Mouse (Mus musculus) monocyte, adult 2 months (primary cell): Measurements from ENCODE around the gene Tmod3.
"Not testable (repeated sequence)": the region's sequence is repeated elsewhere in the genome, so short reads cannot be mapped to it uniquely, and the experiment has no call there.

Experiments
- DNase-seq, 2 experiments: peaks; one replicate each; pipeline ENCODE4 v3.0.0; 2022; ENCODE audit warnings: low spot score in 2 of 2, low read depth in 1 of 2

The Tmod3 gene

DNA sequence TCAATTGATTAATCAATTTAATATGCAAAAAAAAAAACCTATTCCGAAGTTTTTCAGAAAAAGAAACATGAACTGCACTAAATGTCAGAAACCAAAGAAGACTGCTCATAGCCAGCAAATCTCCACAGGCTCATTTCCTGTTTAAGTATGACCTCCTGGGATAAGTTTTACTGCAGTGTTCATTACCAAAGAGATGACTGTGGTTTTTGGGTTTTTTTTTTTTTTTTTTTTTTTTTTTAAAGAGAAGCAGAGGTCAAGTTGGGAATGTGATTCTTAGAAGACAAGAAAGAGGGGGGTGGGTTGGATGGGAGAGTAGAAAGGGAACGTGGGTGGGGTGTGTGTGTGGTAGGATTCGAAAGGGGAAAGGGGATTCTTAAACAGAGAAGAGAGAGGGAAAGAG is 1.1 kb downstream of the Tmod3 start:
- DNase-seq = no peak

DNA sequence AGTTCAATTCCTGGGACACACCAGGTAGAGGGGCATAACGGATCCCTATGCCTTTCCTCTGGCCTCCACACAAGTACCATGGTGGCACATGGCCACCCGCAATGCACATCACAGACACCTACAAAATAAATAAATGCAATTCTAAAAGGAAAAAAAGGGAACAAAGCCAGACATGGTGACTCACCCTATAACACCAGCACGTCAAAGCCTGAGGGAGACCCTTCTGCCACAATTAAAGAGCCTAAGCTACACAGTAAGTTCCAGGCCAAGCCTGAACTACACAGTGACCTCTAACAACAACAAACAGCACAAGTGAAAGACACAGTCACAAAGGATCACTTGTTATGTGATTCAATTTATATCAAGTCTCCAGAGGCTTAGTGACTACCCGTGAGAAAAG is 5.7 kb downstream of the Tmod3 start:
- no peak for DNase-seq

DNA sequence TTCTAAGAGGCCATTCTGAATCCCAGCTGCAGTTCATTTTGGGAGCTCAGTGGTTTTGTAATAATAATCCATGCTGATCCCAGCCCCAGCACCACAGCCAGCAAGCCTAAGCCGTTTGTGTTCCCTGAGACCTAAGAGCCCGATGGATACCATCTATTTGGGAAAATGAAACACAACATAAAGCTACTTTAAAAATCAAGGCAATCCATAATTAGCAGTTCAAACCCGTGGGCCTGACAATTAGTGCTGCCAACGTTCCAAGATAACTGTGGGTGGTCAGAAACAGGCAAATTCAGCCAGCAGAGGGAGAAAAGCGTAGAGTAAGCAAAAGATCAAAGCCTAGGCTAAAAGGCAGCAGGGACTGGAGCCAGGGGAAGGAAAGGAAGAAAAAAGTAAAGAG is 8.1 kb downstream of the Tmod3 start:
- DNase-seq = no peak

DNA sequence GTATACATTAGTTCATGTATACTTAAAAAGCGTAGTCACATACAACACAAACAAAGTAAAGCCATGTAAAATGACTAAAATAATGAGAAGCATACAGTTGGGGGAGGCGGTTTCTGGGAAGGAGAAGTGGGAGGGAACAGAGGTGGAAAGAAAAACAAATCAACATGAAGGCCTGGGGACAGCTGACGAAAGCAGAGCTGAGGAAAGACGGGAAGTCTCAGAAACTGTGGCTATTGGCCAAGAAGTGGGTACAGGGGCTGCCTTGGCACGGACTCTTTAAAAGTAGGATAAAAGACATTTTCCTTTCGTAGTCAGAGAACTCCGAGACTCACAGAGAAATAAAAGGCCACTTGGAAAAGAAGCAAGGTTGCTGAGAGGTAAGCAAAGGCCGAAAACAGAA is 10.4 kb downstream of the Tmod3 start:
- no peak for DNase-seq

DNA sequence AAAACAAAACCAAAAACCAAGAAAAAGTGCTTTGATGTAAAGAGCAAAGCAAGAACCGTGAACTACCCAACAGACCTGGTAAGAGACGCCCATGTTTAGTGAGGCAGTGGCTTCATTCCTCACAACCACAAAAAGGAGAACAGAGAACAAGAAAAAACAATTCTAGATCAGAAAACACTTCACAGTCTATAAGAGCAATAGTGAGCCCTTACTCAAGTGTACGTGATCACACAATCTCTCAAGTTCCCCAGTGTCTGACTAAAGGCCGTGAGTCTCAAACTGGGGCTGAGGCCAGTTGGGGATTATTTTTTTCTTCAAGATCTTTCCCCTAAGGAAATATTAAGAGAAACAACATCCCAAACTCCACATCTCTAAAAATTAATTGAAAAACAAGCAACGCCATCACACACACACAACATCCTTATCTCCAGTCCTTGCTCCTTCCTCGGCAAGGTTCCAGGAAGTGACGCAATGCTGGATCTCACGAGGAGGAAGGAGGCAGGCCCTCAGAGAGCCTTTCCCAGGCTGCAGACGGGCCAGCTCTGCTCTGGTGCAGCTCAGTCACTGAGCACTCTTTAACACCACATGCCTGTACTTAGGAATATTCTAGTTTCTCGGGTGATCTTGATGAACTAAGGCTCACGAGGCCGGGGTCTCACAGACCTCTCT is 12.4 kb downstream of the Tmod3 start:
- DNase-seq = peak; percentile 12 to 42

DNA sequence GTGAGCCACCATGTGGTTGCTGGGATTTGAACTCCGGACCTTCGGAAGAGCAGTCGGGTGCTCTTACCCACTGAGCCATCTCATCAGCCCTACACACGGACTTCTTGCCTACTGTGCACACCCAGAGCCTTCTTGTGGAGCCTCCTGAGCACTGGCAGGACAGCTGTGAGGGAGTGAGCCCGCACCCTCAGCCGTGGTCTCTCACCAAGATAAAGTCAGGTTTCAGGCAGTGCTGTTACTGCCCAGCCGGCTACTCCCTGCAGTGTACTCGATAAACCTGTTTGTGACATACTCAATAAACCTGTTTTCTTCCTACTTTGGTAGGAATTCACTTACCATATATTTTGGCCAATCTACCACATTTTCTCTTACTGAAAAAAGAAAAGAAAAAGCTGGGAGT is 13.9 kb downstream of the Tmod3 start:
- DNase-seq = no peak

DNA sequence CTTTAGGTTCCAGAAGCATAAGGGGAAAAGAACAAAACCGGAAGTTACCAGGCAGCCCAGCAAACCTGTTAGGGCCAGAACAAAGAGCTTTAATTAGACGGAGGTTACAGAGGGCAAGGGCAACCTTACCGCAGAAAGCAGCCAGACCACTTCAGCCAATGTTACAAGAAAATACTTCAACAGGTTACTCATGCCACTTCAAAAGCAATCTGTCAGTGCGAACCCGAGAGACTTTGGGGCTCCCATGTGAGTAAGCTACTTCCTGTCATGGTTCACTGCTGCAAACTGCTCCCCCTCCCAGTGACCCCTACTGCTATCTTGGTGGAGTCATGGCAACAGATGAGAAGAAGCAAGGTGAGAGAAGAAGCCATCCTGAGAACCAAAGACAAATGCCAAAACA is 18.0 kb downstream of the Tmod3 start:
- no peak for DNase-seq

DNA sequence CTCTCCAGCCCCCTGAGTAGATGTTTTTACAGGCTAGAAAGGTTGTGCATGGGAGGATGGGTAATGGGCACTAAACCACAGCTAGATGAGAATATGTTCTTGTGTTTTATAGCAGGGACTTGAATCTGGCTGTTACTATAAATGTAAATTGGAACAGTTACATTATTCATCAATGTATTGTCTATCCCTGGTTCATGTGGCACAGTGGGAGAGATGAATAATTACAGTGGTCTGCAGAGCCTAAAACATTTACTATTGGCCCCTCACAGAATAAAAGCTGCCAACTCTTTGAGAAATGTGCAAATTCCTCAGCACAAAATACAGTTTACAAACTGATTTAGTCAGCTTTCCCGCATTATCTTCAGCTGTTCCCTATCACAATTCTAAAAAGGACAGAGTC is 23.0 kb downstream of the Tmod3 start:
- no peak for DNase-seq

DNA sequence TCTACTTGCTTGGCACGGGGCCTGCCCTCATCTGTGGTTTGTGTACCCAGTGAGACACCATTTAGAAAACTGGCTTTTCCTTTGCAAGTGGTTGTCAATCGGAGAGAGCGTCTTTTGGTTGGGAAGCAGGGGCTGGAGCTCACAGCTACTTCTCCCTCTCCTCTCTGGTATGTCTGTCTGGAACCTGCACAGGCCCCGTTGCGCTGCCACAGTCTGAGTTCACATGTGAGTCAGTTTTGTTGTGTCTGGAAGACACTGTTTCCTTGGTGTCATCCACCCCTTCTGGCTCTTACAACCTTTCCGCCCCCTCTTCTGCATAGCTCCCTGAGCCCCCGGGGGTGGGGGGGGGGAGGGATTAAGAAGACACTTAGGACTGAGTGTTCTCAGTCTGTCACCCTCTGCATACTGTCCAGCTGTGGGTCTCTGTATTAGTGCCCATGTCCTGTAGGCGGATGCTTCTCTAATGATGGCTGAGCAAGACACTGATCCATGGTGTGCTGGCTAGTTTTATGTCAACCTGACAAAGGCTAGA is 25.0 kb downstream of the Tmod3 start:
- no peak for DNase-seq

DNA sequence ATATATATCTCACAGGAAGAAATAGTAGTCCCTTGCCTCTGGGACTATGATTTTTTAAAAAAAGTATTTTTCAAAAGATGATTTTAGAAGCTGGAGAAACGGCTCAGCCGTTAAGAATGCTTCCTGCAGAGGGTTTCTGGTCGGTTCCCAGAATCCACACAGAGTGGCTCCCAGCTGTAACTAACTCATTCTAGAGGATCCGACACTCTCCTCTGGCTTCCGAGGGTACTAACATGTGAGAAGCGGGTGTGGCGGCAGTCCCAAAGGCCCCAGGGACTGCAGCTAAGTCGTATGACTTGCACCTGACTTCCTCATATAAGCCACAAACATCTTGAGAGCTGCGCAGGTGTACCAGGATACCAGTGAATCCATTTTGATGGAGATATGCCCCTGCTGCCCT is 26.5 kb downstream of the Tmod3 start:
- not testable (repeated sequence) for DNase-seq

DNA sequence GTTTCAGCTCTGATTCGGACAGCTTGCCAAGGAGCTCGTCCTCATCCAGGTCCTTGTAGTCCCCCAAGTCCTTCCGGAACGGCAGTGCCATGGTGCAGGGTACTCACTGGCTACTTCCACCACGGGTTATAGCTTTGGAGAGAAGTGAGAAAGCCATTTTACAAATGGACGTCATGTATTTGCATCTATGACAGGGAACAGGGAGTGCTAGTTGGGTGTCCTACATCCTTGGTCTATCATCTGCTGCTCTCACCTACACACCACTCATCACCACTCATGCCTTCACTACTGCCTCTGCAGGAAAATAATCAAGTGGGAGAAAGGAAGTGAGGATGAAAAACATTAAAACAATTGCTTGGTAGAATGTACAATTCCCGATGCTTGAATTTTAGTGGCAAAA is 27.0 kb downstream of the Tmod3 start:
- no peak for DNase-seq

DNA sequence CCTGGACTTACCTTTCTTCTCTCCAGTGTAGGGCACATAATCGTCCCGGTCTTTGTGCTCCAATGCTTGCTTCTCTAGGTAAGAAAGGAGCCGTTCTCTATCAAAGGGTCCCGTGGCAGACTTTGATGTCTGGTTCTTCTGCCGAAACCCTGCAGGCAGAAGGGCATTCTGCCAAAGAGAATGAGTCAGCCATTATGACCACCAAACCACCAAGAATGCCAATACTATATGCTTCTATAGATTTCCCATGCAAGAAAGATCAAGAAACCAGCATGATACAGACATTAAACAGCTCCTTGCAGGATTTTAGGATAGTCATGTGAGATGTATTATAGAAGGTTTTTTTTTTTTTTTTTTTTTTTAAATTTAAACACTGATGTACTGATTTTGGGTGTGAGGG is 30.1 kb downstream of the Tmod3 start:
- no peak for DNase-seq

DNA sequence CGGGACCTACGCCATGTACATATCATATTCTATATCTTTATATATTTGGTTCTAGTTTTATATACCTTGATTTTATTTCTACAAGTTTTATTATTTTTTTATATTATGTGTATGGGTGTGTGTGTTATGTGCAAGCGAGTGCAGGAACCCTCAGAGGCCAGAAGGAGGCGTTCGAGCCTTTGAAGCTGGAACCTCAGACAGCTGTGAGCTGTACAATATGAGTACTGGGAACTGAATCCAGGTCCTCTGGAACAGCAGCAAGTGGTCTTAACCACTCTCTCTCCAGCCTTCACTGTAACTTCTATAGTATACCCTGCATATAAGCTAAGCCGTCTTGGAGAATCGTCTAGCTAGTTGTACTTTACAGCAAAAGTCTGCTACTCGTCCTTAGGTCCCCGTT is 31.4 kb downstream of the Tmod3 start:
- no peak for DNase-seq

DNA sequence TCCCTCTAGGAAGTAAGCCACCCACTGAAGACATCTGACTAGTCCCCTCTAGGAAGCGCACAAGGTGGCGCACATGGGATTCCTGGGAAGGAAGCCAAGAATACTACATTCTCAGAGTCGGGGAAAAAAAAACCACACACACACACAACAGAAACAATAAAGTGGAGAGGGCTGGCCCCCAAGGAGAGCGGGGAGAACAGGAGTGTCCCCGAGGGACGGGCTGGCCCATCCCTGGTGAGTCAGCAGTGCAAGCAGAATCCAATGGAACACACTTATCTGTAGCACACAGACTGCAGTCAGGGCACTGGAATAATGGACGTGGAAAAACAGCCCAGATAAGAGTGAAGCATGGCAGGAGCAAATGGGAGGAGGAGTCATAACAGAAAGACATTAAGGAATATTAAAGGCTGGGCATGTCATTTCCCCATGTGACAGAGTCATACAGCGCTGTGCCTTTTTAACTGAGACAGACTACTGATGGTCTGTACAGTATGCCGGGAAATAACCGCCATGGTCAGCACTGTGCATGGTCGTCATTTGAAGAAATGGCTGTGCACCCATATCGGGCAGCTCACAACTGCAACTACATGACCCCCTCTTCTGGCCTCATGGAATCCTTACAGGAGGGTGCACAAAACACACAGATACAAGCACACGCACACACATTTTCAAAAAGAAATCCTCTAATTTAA is 31.9 kb downstream of the Tmod3 start:
- no peak for DNase-seq

DNA sequence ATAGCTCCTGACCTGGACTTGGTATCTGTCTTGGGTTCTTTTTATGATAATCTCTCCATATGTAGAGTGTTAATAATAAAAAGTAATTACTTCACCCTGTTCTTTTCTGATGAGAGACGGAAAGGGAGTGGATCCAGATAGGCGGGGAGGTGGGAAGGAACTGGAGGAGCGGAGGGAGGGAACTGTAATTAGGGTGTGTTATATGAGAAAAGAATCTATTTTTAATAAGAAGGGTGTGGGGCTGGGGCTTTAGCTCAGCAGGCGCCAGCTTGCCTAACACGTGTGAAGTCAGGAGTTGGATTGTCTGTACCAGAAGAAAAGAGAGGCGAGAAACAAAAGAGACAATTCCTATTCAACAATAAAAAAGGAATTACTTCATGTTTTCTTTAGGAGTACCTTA is 35.8 kb downstream of the Tmod3 start:
- no peak for DNase-seq

DNA sequence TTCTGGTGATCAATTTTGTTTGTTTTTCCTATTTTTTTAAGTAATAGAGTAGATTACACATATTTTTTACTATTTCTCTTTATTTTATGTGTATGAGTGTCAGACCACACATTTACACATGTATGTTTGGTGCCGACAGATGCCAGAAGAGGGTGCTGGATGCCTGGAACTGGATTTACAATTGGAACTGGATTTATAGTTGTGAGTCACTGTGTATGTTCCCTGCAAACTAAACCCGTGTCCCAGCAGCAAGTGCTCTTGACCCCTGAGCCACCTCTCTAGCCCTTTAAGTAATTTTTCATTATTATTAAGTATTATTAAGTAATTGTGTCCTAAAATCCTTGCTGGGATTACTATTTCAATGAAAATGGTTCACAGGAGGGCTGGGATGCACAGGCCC is 37.2 kb downstream of the Tmod3 start:
- no peak for DNase-seq

DNA sequence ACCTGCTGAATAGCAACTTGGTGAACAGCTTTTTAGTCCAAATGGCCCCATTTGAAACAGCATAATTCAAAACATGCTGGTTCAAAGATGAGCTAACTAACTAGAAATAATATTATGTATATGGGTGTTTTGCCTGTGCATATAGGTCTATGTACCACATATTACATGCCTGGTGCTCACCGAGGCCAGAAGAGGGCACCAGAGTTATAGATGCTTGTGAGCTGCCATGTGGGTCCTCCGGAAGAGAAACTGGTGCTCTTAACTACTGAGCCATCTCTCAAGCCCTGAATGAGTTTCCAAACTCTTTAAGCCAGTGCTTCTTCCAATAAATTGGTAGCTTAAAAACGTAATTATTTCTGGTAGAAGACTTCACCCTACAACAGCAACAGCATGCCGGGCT is 37.7 kb downstream of the Tmod3 start:
- peak in 1 of 2 experiments; percentile 2 for DNase-seq

DNA sequence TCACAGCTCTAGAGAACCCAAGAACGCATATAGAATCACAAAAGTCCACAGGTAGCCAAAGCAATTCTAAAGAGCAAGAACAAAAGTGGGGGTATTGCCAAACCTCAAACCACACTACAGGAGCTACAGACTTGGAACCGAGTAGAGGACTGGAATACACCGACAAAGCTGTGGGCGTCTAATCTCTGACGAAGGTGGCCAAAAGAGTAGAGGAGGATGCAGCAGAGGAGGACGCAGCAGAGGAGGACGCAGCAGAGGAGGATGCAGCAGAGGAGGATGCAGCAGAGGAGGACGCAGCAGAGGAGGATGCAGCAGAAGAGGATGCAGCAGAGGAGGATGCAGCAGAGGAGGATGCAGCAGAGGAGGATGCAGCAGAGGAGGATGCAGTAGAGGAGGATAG is 38.5 kb downstream of the Tmod3 start:
- no peak for DNase-seq

DNA sequence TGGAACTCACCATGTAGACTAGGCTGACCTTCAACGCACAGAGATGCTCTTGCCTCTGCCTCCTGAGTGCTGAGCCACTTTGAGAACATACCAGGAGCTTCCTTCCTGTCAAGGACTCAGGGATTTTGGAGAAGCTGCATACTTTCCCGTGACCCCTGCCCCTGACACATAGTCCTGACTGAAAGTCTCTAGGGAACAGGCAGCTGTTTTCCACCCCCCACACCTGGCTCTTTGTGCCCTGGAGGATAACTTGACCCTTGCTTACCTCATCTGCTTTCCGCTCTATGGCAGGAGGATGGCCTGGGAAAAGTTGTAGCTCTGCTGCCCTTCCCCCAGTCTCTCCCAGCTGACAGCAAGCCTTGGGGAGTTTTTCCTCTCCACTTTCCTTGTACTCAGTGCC is 41.7 kb downstream of the Tmod3 start:
- DNase-seq = no peak

DNA sequence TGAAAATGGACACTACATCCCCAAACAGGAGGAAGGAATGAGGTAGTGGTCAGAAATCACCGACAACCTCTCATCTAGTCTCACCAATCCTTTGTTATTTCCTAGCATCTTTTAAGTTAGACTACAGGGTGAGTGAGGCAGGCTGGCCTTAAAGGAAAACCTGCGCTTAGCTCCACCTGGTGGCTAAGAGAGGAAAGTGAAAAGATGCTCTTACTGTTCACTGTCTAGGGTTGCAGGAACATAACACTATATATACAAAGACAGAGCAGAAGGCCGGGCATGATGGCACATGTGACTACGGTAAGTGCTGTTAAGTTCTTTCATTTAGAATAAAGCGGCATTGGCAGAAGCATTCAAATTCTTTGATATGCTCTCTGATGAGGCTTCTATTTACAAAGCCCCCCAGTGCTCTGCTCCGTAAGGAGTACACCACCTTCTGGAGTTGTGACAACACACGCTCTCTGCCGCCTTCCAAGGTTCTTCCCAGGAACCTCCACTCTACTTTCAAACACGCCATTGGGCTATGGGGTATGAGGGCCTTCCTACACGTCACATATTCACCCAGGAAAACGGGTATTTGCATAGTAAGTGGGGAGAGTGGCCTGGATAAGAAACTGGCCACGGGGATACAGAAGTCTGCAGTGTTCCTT is 43.9 kb downstream of the Tmod3 start:
- DNase-seq = no peak

DNA sequence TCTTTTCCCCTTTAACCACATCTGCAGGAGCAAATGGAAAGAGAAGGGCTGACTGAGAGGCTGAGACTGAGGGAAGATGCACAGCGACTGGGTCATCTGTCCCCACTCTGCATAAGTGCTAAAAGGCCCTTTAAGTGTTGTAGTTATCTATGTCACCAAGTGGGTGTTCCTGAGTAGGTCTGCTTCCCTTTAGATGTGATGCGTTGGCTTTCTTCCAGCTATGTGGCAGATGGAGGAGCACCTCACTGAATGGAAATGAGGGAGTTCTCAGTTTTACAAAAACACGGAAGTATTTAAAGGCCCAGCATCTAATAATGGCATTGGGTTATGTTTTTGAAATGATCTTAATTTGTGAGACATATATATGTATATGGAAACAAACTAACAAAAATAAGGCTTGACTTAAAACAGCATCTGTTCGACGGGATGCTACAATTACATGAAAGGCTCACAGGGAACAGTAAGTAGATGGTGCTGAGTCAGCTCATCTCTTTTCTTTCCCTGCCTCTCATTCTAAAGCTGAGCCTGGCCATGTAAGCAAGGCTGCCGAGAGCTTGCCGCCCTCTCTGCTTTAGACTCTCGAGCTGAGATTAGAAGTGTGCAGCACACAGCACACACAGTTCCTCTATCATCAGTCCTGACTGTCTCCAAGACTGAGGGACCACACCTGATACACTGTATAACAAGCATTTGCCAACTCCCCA is 48.1 kb downstream of the Tmod3 start:
- no peak for DNase-seq

DNA sequence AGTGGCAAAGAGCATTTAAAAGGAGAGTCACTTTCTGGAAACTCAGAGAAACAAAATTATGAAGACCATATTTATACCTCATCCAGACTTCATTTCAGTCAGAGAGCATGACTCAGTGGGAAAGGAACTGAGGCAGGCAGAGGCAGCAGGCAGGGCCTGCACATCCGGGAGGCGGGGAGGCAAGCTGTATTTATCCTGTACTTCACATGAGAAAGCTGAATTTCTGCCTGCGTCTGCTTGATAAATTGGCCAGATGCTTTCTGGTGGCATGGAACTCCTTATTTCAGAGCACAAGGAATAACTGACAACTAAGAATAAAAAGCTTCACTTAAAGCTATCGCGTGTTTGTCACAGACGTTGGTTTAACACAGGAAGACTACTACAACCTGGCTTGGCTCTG is 55.1 kb downstream of the Tmod3 start:
- no peak for DNase-seq
